Mouse (Mus musculus) lung, postnatal 4 days (tissue): ENCODE measurements around the gene Zfp182.

Experiments used
- DNase-seq, 2 experiments: peaks; one replicate each; pipeline ENCODE4 v3.0.0; 2021

Zfp182 gene

GRCm38 (mm10) chrX:21061866-21062543 is at the start of gene Zfp182:
Gene Zfp182, minus strand, starts transcription at chrX:21062316.
- DNase-seq: peak; percentile 83 to 88

GRCm38 (mm10) chrX:21089867-21090239 is 27.7 kb upstream of the Zfp182 start:
- DNase-seq: no peak

GRCm38 (mm10) chrX:21088983-21089866 is 27.1 kb upstream of the Zfp182 start, which contains the start of gene Zfp300:
Gene Zfp300, minus strand, starts transcription at chrX:21089527.
- DNase-seq: peak; percentile 70 to 71

- DNase-seq: no peak
These were observed 26.5 kb upstream of the Zfp182 start for GRCm38 (mm10) chrX:21088645-21088982.

- no peak for DNase-seq
These were observed 6.0 kb upstream of the Zfp182 start, which contains the start of gene Spaca5 for GRCm38 (mm10) chrX:21068106-21068505. Gene Spaca5, plus strand, starts transcription at chrX:21068406.

GRCm38 (mm10) chrX:21062544-21062890 is 401 bp upstream of the Zfp182 start:
- no peak for DNase-seq

- DNase-seq: no peak
These were observed 656 bp downstream of the Zfp182 start for GRCm38 (mm10) chrX:21061460-21061859.

- no peak for DNase-seq
These were observed 81.2 kb downstream of the Zfp182 start for GRCm38 (mm10) chrX:20980901-20981300.
